Mouse (Mus musculus) forebrain, embryonic 16.5 days (tissue): ENCODE results near the gene Etl4. TPM values are rescaled to one million over a fixed set of nuclear protein-coding genes. Genes with fewer than 3 reads are reported as not detected.

ENCODE experiments used
- ATAC-seq: fragments of 200-750 bp; cut with Nextera tagmentation; 2 replicates; pipeline ENCODE4 v1.8.0; 2017; ENCODE audit warnings: mild to moderate bottlenecking, moderate library complexity
- H3K27ac ChIP-seq: fragments of 300-500 bp; sonication (generic); 2 replicates; pipeline ENCODE4 v1.5.1; 2014; ENCODE audit warnings: low read length, control low read depth
- H3K27me3 ChIP-seq: fragments of 300-500 bp; sonication (generic); replicated peaks from 2 replicates; pipeline ENCODE4 v1.6.1; 2014; ENCODE audit warnings: low read length; ENCODE audit not compliant: control insufficient read depth, insufficient read depth
- H3K36me3 ChIP-seq: fragments of 300-500 bp; sonication (generic); 2 replicates; pipeline ENCODE4 v1.6.1; 2014; ENCODE audit not compliant: control insufficient read depth, insufficient read depth
- H3K4me1 ChIP-seq: fragments of 300-500 bp; sonication (generic); replicated peaks from 2 replicates; pipeline ENCODE4 v1.6.1; 2014; ENCODE audit warnings: low read length; ENCODE audit not compliant: control insufficient read depth, insufficient read depth
- H3K4me2 ChIP-seq: fragments of 300-500 bp; sonication (generic); 2 replicates; pipeline ENCODE4 v1.6.1; 2014; ENCODE audit warnings: mild to moderate bottlenecking, low read length, control low read depth
- H3K4me3 ChIP-seq: fragments of 300-500 bp; sonication (generic); replicated peaks from 2 replicates; pipeline ENCODE4 v1.5.1; 2014; ENCODE audit warnings: mild to moderate bottlenecking, low read length, control low read depth
- H3K9ac ChIP-seq: fragments of 300-500 bp; sonication (generic); replicated peaks from 2 replicates; pipeline ENCODE4 v1.6.1; 2014; ENCODE audit warnings: low read depth, low read length, control low read depth
- H3K9me3 ChIP-seq: fragments of 300-500 bp; sonication (generic); 2 replicates; pipeline ENCODE4 v1.6.1; 2016; ENCODE audit warnings: low read length; ENCODE audit not compliant: control insufficient read depth
- WGBS: fragments of 180-500 bp; shearing (Covaris S2); extraction: QIAGEN DNeasy Blood & Tissue Kit; methylation state at CpG from one replicate; pipeline ENCODE4 v1.1.7; 2014; 5-methylcytosine and 5-hydroxymethylcytosine counted together
- microRNA-seq: library from miRNA; unstranded; fragments of <30 nt; microRNA quantifications from one replicate; pipeline ENCODE4, GENCODE M21; 2017
- polyA plus RNA-seq: library from polyadenylated mRNA; unstranded; fragments of >200 nt; fragmentation: Nextera tagmentation; extraction: Ambion mirVana; gene quantifications from 2 replicates; pipeline ENCODE4 v1.2.1, GENCODE M21; 2015

The Etl4 gene
- polyA plus RNA-seq, 1 experiment from 2014 or later = 16.5 TPM

DNA sequence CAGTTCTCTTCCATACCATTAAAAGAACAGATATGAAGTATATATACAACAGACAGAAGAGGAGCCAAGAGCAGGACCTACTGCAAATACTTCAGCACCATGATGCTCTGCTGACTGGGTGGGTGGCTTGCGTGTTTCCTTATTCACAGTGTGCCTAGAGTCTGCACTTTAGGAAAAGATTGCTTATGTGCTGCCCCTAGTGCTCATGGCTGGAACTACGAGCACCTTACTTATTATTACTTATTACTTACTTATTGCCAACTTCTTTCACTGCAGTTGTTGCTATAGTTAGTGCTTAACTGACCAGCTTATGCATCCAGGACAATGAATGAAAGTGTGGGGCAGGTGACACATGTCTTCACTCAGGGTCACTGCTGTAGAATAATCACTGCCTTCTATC is 904.4 kb downstream of the Etl4 start:
- Histone ChIP-seq H3K36me3 (no peaks in the 10 kb centered on the region), H3K9me3 (no peaks in the 10 kb centered on the region), H3K4me2 (no peak overlapping the region), H3K4me1 (no peaks in the 10 kb centered on the region), H3K9ac (no peak overlapping the region), H3K27me3 (no peaks in the 10 kb centered on the region), H3K27ac (no peak overlapping the region), H3K4me3 (no peak overlapping the region)
- no peak for ATAC-seq
- WGBS = 90% methylated on average over 2 of the region's 2 CpGs

DNA sequence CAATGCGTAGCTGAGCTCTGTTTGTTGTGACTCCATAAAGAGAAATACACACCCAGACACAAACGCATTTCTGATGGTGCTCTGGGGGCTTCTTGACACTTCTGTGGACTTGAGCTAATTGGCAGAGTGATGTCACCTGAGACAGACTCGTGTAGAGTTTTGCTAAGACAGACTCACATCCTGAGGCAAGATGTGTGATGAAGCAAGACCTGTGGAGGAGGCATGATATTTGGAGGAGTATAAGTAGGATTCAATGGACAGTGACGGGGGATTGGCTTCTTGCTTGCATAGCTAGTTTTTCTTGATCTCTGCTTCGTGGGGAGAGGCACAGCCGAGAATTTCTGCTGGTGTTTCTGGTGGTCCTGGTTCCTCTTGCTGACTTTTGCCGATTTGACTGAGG is 908.6 kb downstream of the Etl4 start:
- Histone ChIP-seq H3K9me3 (no peaks in the 10 kb centered on the region), H3K4me3 (no peak overlapping the region), H3K27me3 (no peaks in the 10 kb centered on the region), H3K36me3 (no peaks in the 10 kb centered on the region), H3K9ac (no peak overlapping the region), H3K4me1 (no peaks in the 10 kb centered on the region), H3K27ac (no peak overlapping the region), H3K4me2 (no peak overlapping the region)
- no peak for ATAC-seq
- 86% methylated on average over 7 of the region's 7 CpGs for WGBS

DNA sequence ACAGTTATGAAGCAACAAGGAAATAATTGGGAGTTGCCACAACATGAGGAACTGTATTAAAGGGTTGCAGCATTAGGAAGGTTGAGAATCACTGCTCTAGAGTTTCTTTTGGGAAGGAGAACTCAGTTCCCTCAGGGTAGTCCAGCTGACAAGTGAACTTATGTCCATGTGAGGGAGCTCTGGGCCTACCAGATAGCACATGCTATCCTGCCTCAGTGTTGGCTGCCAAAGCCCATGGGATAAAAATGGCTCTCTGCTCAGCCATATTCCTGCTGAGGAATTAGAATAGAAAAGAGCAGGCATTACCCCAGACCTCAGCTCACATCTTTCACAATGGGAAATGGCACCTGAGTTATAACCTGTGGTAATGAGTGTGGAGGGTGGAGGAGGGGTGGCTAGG is 916.7 kb downstream of the Etl4 start:
- no peak for ATAC-seq

DNA sequence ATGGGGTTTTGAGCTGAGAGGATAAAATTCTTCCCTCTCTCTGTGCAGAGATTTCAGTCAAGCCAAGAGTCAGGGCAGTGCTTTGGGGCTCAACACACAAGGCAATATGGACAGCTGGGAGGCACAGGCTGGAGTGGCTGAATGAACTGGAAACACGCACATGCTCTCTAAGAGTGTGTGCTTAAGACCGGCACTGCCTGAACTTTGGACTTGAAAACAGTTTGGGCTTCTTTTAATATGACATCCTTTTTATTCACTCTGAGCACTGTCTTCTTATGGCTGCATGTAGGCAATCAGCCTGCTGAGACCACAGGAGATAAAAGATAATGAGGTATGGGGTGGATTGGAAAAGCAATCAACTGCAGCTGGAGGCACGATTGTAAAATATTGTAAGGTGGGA is 921.3 kb downstream of the Etl4 start:
- Histone ChIP-seq H3K9ac (no peak overlapping the region), H3K4me3 (no peak overlapping the region), H3K4me2 (no peak overlapping the region), H3K27ac (no peak overlapping the region), H3K4me1 (no peaks in the 10 kb centered on the region), H3K27me3 (no peaks in the 10 kb centered on the region), H3K36me3 (no peaks in the 10 kb centered on the region), H3K9me3 (no peaks in the 10 kb centered on the region)
- 80% methylated on average over 3 of the region's 3 CpGs for WGBS
- no peak for ATAC-seq

More for the DNA sequence above, 916.7 kb downstream of the Etl4 start:
- Histone ChIP-seq H3K27ac (no peak overlapping the region), H3K9ac (no peak overlapping the region), H3K4me1 (no peaks in the 10 kb centered on the region), H3K9me3 (no peaks in the 10 kb centered on the region), H3K36me3 (no peaks in the 10 kb centered on the region), H3K27me3 (no peaks in the 10 kb centered on the region), H3K4me3 (no peak overlapping the region), H3K4me2 (no peak overlapping the region)

DNA sequence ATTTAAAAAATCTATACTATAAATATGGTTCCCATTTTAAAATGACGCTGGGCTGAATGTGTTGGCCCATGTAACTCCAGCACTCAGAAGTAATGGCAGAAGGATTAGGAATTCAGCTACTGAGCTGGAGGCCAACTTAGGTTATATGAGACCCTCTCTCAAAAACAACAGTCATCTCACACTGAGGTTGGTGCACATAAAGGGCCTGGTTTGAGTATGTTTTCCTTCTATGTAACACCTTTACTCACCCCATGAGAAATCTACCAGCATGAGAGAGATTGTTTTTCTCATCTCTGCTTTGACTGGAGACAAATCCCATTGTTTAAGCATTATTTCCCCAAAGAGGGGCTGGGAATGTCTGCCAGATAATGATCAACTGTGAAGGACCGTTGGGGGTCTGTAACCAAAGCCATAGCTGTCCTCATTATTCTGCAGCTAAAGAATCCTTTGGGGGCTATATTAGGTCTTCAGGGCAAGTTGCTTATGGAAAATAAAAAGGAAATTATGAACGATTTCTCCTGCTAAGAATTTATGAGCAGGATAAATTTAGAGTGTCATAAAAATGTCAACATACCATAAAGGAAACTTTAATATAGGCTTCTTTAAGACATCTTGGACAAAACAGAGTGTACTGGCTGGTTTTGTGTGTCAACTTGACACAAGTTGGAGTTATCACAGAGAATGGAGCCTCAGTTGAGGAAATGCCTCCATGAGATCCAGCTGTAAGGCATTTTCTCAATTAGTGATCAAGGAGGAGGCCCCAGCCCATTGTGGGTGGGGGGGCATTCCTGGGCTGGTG is 922.2 kb downstream of the Etl4 start:
- Histone ChIP-seq H3K9ac (no peak overlapping the region), H3K4me2 (no peak overlapping the region), H3K27ac (no peak overlapping the region), H3K36me3 (no peaks in the 10 kb centered on the region), H3K9me3 (no peaks in the 10 kb centered on the region), H3K4me3 (no peak overlapping the region), H3K27me3 (no peaks in the 10 kb centered on the region), H3K4me1 (no peaks in the 10 kb centered on the region)
- 86% methylated on average over 3 of the region's 3 CpGs for WGBS
- no peak for ATAC-seq

DNA sequence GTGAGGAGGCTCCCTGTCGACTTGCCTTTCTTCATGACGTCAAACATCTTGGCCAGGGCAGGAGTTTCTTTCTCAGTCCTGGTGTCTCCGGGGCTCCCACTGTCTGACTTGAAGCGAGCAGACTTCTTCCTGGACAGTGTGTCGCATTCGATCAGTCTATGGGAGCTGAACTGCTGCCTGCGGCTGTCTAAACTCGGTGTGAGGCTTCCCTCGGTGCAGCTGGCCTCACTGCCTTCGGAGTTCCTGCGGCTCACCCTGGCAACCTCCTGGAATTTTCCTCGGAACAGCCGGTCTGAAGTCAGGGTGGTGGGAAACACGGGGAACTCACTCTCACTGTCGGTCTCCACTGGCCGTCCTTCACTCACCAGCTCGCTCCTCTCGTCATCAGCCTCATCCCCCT is 939.8 kb downstream of the Etl4 start:
- peaks cover 51% of the 10 kb centered on the region for H3K36me3 ChIP-seq
- no peaks in the 10 kb centered on the region for H3K9me3 ChIP-seq
- no peak overlapping the region for H3K4me3 ChIP-seq
- no peak for ATAC-seq
- 85% methylated on average over 18 of the region's 18 CpGs for WGBS
- H3K4me1 ChIP-seq = no peaks in the 10 kb centered on the region
- no peaks in the 10 kb centered on the region for H3K27me3 ChIP-seq
- H3K9ac ChIP-seq = no peak overlapping the region
- H3K27ac ChIP-seq = no peak overlapping the region
- no peak overlapping the region for H3K4me2 ChIP-seq

Small RNA genes within 50 kb of the gene (microRNA-seq; reads per million reads assigned to microRNA genes)
- not detected for gene Gm44457
